8 mouse cellular contexts compared by ENCODE assay signal in genomic region chr11:12532288-12532687, GRCm38 (mm10).
DNase-seq lines count a peak whose midpoint lies in the region; ATAC-seq lines count a peak whose summit lies in the region.

No protein-coding gene starts in this region.

- no peaks in the 10 kb centered on the region for H3K9me3 ChIP-seq in intestine, embryonic 16.5 days (ENCODE audit: control insufficient read depth, low read length)

- no peaks in the 10 kb centered on the region for H3K36me3 ChIP-seq in intestine, embryonic 16.5 days (ENCODE audit: control insufficient read depth, insufficient read depth, low read length)

- 8% methylated on average over 3 of the region's 3 CpGs for WGBS in intestine, embryonic 16.5 days

- no peaks in the 10 kb centered on the region for H3K27me3 ChIP-seq in intestine, embryonic 16.5 days (replicated peaks; ENCODE audit: control insufficient read depth, insufficient read depth, low read length)

- 0 out of 2 replicates have a peak, but pooled peaks cover 3% of the 10 kb centered on the region for H3K4me1 ChIP-seq in intestine, embryonic 16.5 days (ENCODE audit: control insufficient read depth, insufficient read depth, low read length)

- no peak overlapping the region for H3K4me2 ChIP-seq in intestine, embryonic 16.5 days (ENCODE audit: low read depth, low read length)

- DNase-seq in NIH3T3 (ENCODE audit: low read depth) = peak; percentile 49
- DNase-seq in cerebellum, postnatal 14 days = peak; percentile 63 to 66
- peak; percentile 57 to 73 for DNase-seq in frontal cortex, postnatal 36 days (ENCODE audit: low spot score in 2 of 2)
- peak; percentile 73 to 80 for DNase-seq in left cerebral cortex, adult 9 months (ENCODE audit: low spot score in 2 of 2)
- peak; percentile 43 to 49 for DNase-seq in lung, postnatal 4 days
- DNase-seq in right cerebral cortex, postnatal 4 days = peak; percentile 39
- DNase-seq in spleen, adult 18-20 months = no peak

- no peak overlapping the region for H3K4me3 ChIP-seq in intestine, embryonic 16.5 days (ENCODE audit: low read length)

- H3K9ac ChIP-seq in intestine, embryonic 16.5 days (ENCODE audit: low read depth, low read length) = no peak overlapping the region

- H3K27ac ChIP-seq in intestine, embryonic 16.5 days (ENCODE audit: low read length) = no peak overlapping the region

- peak; percentile 96 for ATAC-seq in intestine, embryonic 16.5 days

Comparison
In these comparisons a context has a peak if more than half of its experiments do, and no peak if none do; other contexts are left out.
1. DNase-seq: peak in NIH3T3 (single experiment), cerebellum, postnatal 14 days (2 of 2), frontal cortex, postnatal 36 days (2 of 2), left cerebral cortex, adult 9 months (2 of 2), lung, postnatal 4 days (2 of 2) and right cerebral cortex, postnatal 4 days (single experiment); none in spleen, adult 18-20 months (0 of 2).